Mouse (Mus musculus) lung, postnatal 0 days (tissue): ENCODE results near the gene Cnn2. TPM values are rescaled to one million over a fixed set of nuclear protein-coding genes. Genes with fewer than 3 reads are reported as not detected.

Experiments
- ATAC-seq: fragments of 200-750 bp; cut with Nextera tagmentation; 2 replicates; pipeline ENCODE4 v1.8.0; 2017; ENCODE audit warnings: moderate library complexity
- DNase-seq: peaks from one replicate; pipeline ENCODE4 v3.0.0-alpha.2; 2016; ENCODE audit warnings: low spot score
- H3K27ac ChIP-seq: fragments of 300-500 bp; sonication (generic); 2 replicates; pipeline ENCODE4 v1.5.1; 2014; ENCODE audit warnings: antibody characterized with exemption, mild to moderate bottlenecking, low read length, mixed read lengths
- H3K27me3 ChIP-seq: fragments of 300-500 bp; sonication (generic); replicated peaks from 2 replicates; pipeline ENCODE4 v1.6.1; 2014; ENCODE audit warnings: low read length, mixed read lengths; ENCODE audit not compliant: insufficient read depth
- H3K36me3 ChIP-seq: fragments of 300-500 bp; sonication (generic); 2 replicates; pipeline ENCODE4 v1.6.1; 2014; ENCODE audit warnings: low read length, mixed read lengths; ENCODE audit not compliant: insufficient read depth
- H3K4me1 ChIP-seq: fragments of 300-500 bp; sonication (generic); 2 replicates; pipeline ENCODE4 v1.6.1; 2014; ENCODE audit warnings: antibody characterized with exemption, low read depth, low read length, mixed read lengths; ENCODE audit not compliant: insufficient read depth
- H3K4me2 ChIP-seq: fragments of 300-500 bp; sonication (generic); replicated peaks from 2 replicates; pipeline ENCODE4 v1.6.1; 2014; ENCODE audit warnings: low read depth, mild to moderate bottlenecking, low read length, moderate library complexity, mixed read lengths
- H3K4me3 ChIP-seq: fragments of 300-500 bp; sonication (generic); 2 replicates; pipeline ENCODE4 v1.5.1; 2014; ENCODE audit warnings: low read depth, low read length
- H3K9ac ChIP-seq: fragments of 300-500 bp; sonication (generic); replicated peaks from 2 replicates; pipeline ENCODE4 v1.6.1; 2014; ENCODE audit warnings: low read depth, mild to moderate bottlenecking
- H3K9me3 ChIP-seq: fragments of 300-500 bp; sonication (generic); 2 replicates; pipeline ENCODE4 v1.6.1; 2016; ENCODE audit warnings: low read length, mixed read lengths
- CTCF ChIP-seq: IDR thresholded peaks from 2 replicates; pipeline ENCODE4 v1.5.1; 2016; ENCODE audit warnings: antibody characterized with exemption, mild to moderate bottlenecking
- EP300 ChIP-seq: IDR thresholded peaks from 2 replicates; pipeline ENCODE4 v1.6.1; 2016; ENCODE audit warnings: antibody characterized with exemption, mild to moderate bottlenecking, control low read depth
- WGBS: fragments of 180-500 bp; shearing (Covaris S2); extraction: QIAGEN DNeasy Blood & Tissue Kit; methylation state at CpG from one replicate; pipeline ENCODE4 v1.1.7; 2014; 5-methylcytosine and 5-hydroxymethylcytosine counted together
- polyA plus RNA-seq: library from polyadenylated mRNA; unstranded; fragments of >200 nt; fragmentation: Nextera tagmentation; extraction: Ambion mirVana; gene quantifications from 2 replicates; pipeline ENCODE4 v1.2.1, GENCODE M21; 2015

The Cnn2 gene
- polyA plus RNA-seq, 1 experiment from 2014 or later = 483 TPM

GRCm38 (mm10) chr10:79974087-79974486 lies 14.3 kb upstream of the Cnn2 start:
- 91% methylated on average over 21 of the region's 21 CpGs for whole genome bisulfite sequencing
- ATAC-seq = no peak
- no peak for DNase-seq
- H3K27me3 ChIP-seq = peaks cover 6% of the 10 kb centered on the region; the same call in 1 of the 2 replicates
- no peak overlapping the region for H3K4me3 ChIP-seq
- no peak for TF ChIP-seq EP300
- TF ChIP-seq CTCF = no peak
- peaks cover 36% of the 10 kb centered on the region for H3K36me3 ChIP-seq
- H3K4me1 ChIP-seq = 0 out of 2 replicates have a peak, but pooled peaks cover 4% of the 10 kb centered on the region
- H3K9ac ChIP-seq = no peak overlapping the region
- H3K4me2 ChIP-seq = no peak overlapping the region
- no peaks in the 10 kb centered on the region for H3K9me3 ChIP-seq
- no peak overlapping the region for H3K27ac ChIP-seq

GRCm38 (mm10) chr10:79974668-79975067 lies 13.7 kb upstream of the Cnn2 start:
- DNase-seq = no peak
- no peak for ATAC-seq
- no peak for TF ChIP-seq CTCF
- H3K4me1 ChIP-seq = 0 out of 2 replicates have a peak, but pooled peaks cover 4% of the 10 kb centered on the region
- no peak overlapping the region for H3K4me3 ChIP-seq
- H3K27me3 ChIP-seq = peaks cover 6% of the 10 kb centered on the region; the same call in 1 of the 2 replicates
- peaks cover 40% of the 10 kb centered on the region for H3K36me3 ChIP-seq
- H3K9me3 ChIP-seq = no peaks in the 10 kb centered on the region
- H3K4me2 ChIP-seq = no peak overlapping the region
- no peak overlapping the region for H3K9ac ChIP-seq
- no peak overlapping the region for H3K27ac ChIP-seq
- WGBS = 84% methylated on average over 8 of the region's 8 CpGs

GRCm38 (mm10) chr10:79976071-79976721 lies 12.2 kb upstream of the Cnn2 start:
- no peak for ATAC-seq
- no peak overlapping the region for H3K9ac ChIP-seq
- no peak overlapping the region for H3K4me3 ChIP-seq
- no peak overlapping the region for H3K4me2 ChIP-seq
- TF ChIP-seq EP300 = no peak
- TF ChIP-seq CTCF = no peak
- H3K27me3 ChIP-seq = peaks cover 6% of the 10 kb centered on the region; the same call in 1 of the 2 replicates
- 0 out of 2 replicates have a peak, but pooled peaks cover 1% of the 10 kb centered on the region for H3K4me1 ChIP-seq
- peaks cover 40% of the 10 kb centered on the region for H3K36me3 ChIP-seq
- no peaks in the 10 kb centered on the region for H3K9me3 ChIP-seq
- H3K27ac ChIP-seq = no peak overlapping the region
- no peak for DNase-seq
- WGBS = 88% methylated on average over 28 of the region's 28 CpGs

GRCm38 (mm10) chr10:79976722-79977107 lies 11.7 kb upstream of the Cnn2 start:
- Histone ChIP-seq H3K27ac (no peak overlapping the region), H3K4me3 (no peak overlapping the region), H3K36me3 (peaks cover 40% of the 10 kb centered on the region), H3K9ac (no peak overlapping the region), H3K27me3 (peaks cover 3% of the 10 kb centered on the region; the same call in 1 of the 2 replicates), H3K9me3 (no peaks in the 10 kb centered on the region), H3K4me2 (no peak overlapping the region), H3K4me1 (no peaks in the 10 kb centered on the region)
- ATAC-seq (no peak), DNase-seq (no peak)
- TF ChIP-seq EP300 = no peak
- 78% methylated on average over 33 of the region's 36 CpGs for WGBS

GRCm38 (mm10) chr10:79977324-79977723 lies 11.1 kb upstream of the Cnn2 start:
- Histone ChIP-seq H3K4me2 (no peak overlapping the region), H3K9me3 (no peaks in the 10 kb centered on the region), H3K4me3 (no peak overlapping the region), H3K27ac (no peak overlapping the region), H3K9ac (no peak overlapping the region), H3K36me3 (peaks cover 40% of the 10 kb centered on the region), H3K4me1 (no peaks in the 10 kb centered on the region), H3K27me3 (no peaks in the 10 kb centered on the region)
- DNase-seq (no peak), ATAC-seq (no peak)
- WGBS = 90% methylated on average over 28 of the region's 28 CpGs
- TF ChIP-seq CTCF (no peak), EP300 (no peak)

DNA sequence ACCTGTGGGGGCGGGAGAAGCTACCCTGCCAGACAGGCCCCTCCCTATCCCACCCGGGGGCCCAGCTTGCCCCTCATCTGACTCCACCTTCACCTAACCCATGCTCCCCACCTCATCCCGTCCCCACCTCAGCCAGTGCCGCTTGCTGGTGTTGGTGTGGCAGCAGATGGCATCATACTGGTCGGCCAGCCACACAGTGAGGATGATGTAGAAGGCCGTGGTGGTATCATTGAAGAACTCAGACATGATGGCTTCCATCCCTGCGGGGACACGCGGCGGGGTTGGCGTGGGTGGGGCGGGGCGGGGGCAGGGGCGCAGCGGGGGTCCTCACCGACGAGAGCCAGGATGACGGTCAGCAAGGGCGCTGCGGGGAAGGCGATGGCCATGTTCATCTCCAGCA lies 10.3 kb upstream of the Cnn2 start:
- TF ChIP-seq EP300 = no peak
- TF ChIP-seq CTCF = no peak
- H3K9ac ChIP-seq = no peak overlapping the region
- 96% methylated on average over 20 of the region's 21 CpGs for WGBS
- H3K9me3 ChIP-seq = no peaks in the 10 kb centered on the region
- no peak overlapping the region for H3K27ac ChIP-seq
- ATAC-seq (no peak), DNase-seq (no peak)
- peaks cover 40% of the 10 kb centered on the region for H3K36me3 ChIP-seq
- H3K4me2 ChIP-seq = no peak overlapping the region
- peaks cover 5% of the 10 kb centered on the region for H3K4me1 ChIP-seq
- H3K4me3 ChIP-seq = no peak overlapping the region
- no peaks in the 10 kb centered on the region for H3K27me3 ChIP-seq
